In the genomic region with DNA sequence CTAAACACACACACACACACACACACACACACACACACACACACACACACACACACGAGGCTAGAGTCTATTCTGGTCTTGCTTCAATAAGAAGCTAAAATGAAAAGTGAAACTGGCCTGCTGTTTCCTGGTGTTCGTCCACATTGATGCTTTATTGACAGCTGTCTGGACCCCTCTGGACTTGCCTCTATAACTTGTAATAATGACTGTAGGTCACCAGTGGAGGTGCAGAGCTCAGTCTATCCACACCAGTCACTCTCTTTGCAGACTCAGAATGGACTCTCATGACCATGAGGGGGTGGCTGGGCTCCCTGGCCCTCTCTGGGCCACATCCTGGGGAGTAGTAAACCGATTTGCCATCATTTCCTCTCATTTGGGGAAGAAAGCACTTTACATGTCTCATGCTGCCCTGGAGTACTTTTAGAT, we compare ENCODE assay signal across 9 mouse cellular contexts.
A peak's percentile ranks its signal among the peaks of the same experiment; 100 is the strongest.
DNase-seq lines count a peak whose midpoint lies in the region; ATAC-seq and TF ChIP-seq lines count a peak whose summit lies in the region.
"Had no signal": no experiment of that assay in that cellular context is flagged by ENCODE, and none has a peak within 500 bp of the region (broad histone marks: within the 10 kb centered on the region; RNA-seq: fewer than 3 reads in every experiment).

No protein-coding gene starts in this region.

- no peak overlapping the region for H3K27ac ChIP-seq in CH12.LX (ENCODE audit: insufficient read depth, low read depth)
- peak overlapping the region; percentile 74 for H3K27ac ChIP-seq in forebrain, embryonic 13.5 days
- H3K27ac ChIP-seq in limb, embryonic 10.5 days = 0 out of 2 replicates have a peak overlapping the region, but pooled peaks have one; percentile 9
- H3K27ac ChIP-seq: embryonic facial prominence, embryonic 15.5 days had no signal

- dilution Hi-C loops in CH12.LX (cut with MboI; ENCODE audit: extremely low pct_ligation_motif_present, extremely low pct_unique_long_range_greater_than_20kb, low sequenced_read_pairs) = no loop called here

- TF ChIP-seq POLR2A in CH12.LX (IDR thresholded peaks at IDR 0.05; ENCODE audit: low read depth, low read length) = no peak

- peaks cover 13 to 23% of the 10 kb centered on the region in 2 experiments for H3K4me1 ChIP-seq in CH12.LX (ENCODE audit: control insufficient read depth in 1 of 2, insufficient read depth in 2 of 2)
- H3K4me1 ChIP-seq in forebrain, embryonic 13.5 days = peaks cover 16% of the 10 kb centered on the region
- peaks cover 12% of the 10 kb centered on the region for H3K4me1 ChIP-seq in limb, embryonic 10.5 days

- H3K36me3 ChIP-seq in CH12.LX (replicated peaks in 1 of 2; ENCODE audit: control insufficient read depth in 1 of 2, insufficient read depth in 1 of 2, low read length in 1 of 2) = no peaks in the 10 kb centered on the region
- H3K36me3 ChIP-seq in forebrain, embryonic 13.5 days (ENCODE audit: poor library complexity, severe bottlenecking) = no peaks in the 10 kb centered on the region
- no peaks in the 10 kb centered on the region for H3K36me3 ChIP-seq in limb, embryonic 10.5 days
- H3K36me3 ChIP-seq: embryonic facial prominence, embryonic 15.5 days had no signal

- TF ChIP-seq RAD21 in CH12.LX (IDR thresholded peaks at IDR 0.05; ENCODE audit: low read depth, low read length) = no peak

- no peaks in the 10 kb centered on the region for H3K79me2 ChIP-seq in CH12.LX (replicated peaks; ENCODE audit: control insufficient read depth, extremely low read depth, insufficient read depth, poor library complexity, severe bottlenecking)

- H3K27me3 ChIP-seq in CH12.LX (replicated peaks) = no peaks in the 10 kb centered on the region
- no peaks in the 10 kb centered on the region for H3K27me3 ChIP-seq in forebrain, embryonic 13.5 days
- no peaks in the 10 kb centered on the region for H3K27me3 ChIP-seq in limb, embryonic 10.5 days (ENCODE audit: low read depth, poor library complexity, severe bottlenecking)
- H3K27me3 ChIP-seq: embryonic facial prominence, embryonic 15.5 days had no signal

- TF ChIP-seq EP300 in CH12.LX (IDR thresholded peaks at IDR 0.05; ENCODE audit: low read length) = no peak

- intact Hi-C loops in heart, postnatal 14 days (cut with DNase I) = no loop called here

- H3K9me3 ChIP-seq in CH12.LX (replicated peaks; ENCODE audit: low read length) = no peaks in the 10 kb centered on the region
- no peaks in the 10 kb centered on the region for H3K9me3 ChIP-seq in forebrain, embryonic 13.5 days (replicated peaks)
- H3K9me3 ChIP-seq in limb, embryonic 10.5 days (replicated peaks) = no peaks in the 10 kb centered on the region
- H3K9me3 ChIP-seq: embryonic facial prominence, embryonic 15.5 days had no signal

- DNase-seq in heart, adult 11 months = peak; percentile 58
- DNase-seq in heart, postnatal 14 days = no peak
- peak; percentile 39 for DNase-seq in CH12.LX (ENCODE audit: extremely low read depth)
- DNase-seq in limb, embryonic 10.5 days (ENCODE audit: low spot score) = no peak
- DNase-seq in kidney, postnatal 25 days = no peak
- DNase-seq in cerebellum, postnatal 36 days = no peak
- DNase-seq: cerebellum, adult 11 months had no signal

- in situ Hi-C loops in CH12.LX (cut with MboI; ENCODE audit: low pct_ligation_motif_present, low pct_unique_long_range_greater_than_20kb, low sequenced_read_pairs) = no loop called here

- H3K4me3 ChIP-seq in CH12.LX (replicated peaks in 1 of 3; ENCODE audit: low read depth in 2 of 3, low read length in 2 of 3, poor library complexity in 1 of 3) = no peak overlapping the region
- H3K4me3 ChIP-seq in forebrain, embryonic 13.5 days = no peak overlapping the region
- H3K4me3 ChIP-seq in limb, embryonic 10.5 days = no peak overlapping the region
- H3K4me3 ChIP-seq: embryonic facial prominence, embryonic 15.5 days had no signal

- TF ChIP-seq CTCF in CH12.LX (conservative IDR thresholded peaks at IDR 0.05 in 1 of 2, IDR thresholded peaks at IDR 0.05 in 1 of 2; ENCODE audit: low read depth in 2 of 2, low read length in 2 of 2) = no peak

- H3K4me2 ChIP-seq in CH12.LX (ENCODE audit: insufficient read depth, low read depth, poor library complexity, severe bottlenecking) = peak overlapping the region; percentile 35
- peak overlapping the region; percentile 25 for H3K4me2 ChIP-seq in forebrain, embryonic 13.5 days
- H3K4me2 ChIP-seq: embryonic facial prominence, embryonic 15.5 days had no signal

- 31% methylated on average over 3 of the region's 3 CpGs for WGBS in forebrain, embryonic 13.5 days
- WGBS in limb, embryonic 10.5 days = 91% methylated on average over 3 of the region's 3 CpGs

- peak; percentile 19 for ATAC-seq in forebrain, embryonic 13.5 days

- no peak overlapping the region for H3K9ac ChIP-seq in CH12.LX (ENCODE audit: insufficient read depth, low read depth)
- H3K9ac ChIP-seq in forebrain, embryonic 13.5 days = no peak overlapping the region
- H3K9ac ChIP-seq: embryonic facial prominence, embryonic 15.5 days had no signal

TF ChIP-seq in CH12.LX, 34 proteins besides CTCF, POLR2A, EP300 and RAD21:
- TF ChIP-seq GABPA (IDR thresholded peaks at IDR 0.05; ENCODE audit: insufficient replicate concordance, low read depth, low read length) (no peak), ETS1 (conservative IDR thresholded peaks at IDR 0.05; ENCODE audit: low read depth, low read length) (peak; percentile 36; the same call in 1 of the 2 replicates), TBP (conservative IDR thresholded peaks at IDR 0.05; ENCODE audit: low read depth, low read length) (no peak), ELF1 (IDR thresholded peaks at IDR 0.05; ENCODE audit: low read depth, low read length) (peak; percentile 42), CHD1 (IDR thresholded peaks at IDR 0.05; ENCODE audit: low read depth, low read length) (no peak), MAX (IDR thresholded peaks at IDR 0.05; ENCODE audit: low read length) (peak; percentile 37; the same call in 1 of the 2 replicates), IRF4 (IDR thresholded peaks at IDR 0.05; ENCODE audit: low read depth, low read length) (peak; percentile 68), BHLHE40 (IDR thresholded peaks at IDR 0.05; ENCODE audit: low read depth, low read length) (0 out of 2 replicates have a peak, but pooled peaks have one; percentile 22), JUN (IDR thresholded peaks at IDR 0.05; ENCODE audit: insufficient read depth, low read depth, low read length) (no peak), POLR2AphosphoS2 (IDR thresholded peaks at IDR 0.05; ENCODE audit: low read depth, low read length) (no peak), MEF2A (IDR thresholded peaks at IDR 0.05; ENCODE audit: borderline replicate concordance, low read depth, low read length) (peak; percentile 82), UBTF (IDR thresholded peaks at IDR 0.05; ENCODE audit: low read depth, low read length) (no peak)

Comparison
In these comparisons a context has a peak if more than half of its experiments do, and no peak if none do; other contexts are left out.
1. DNase-seq: peak in heart, adult 11 months (single experiment) and CH12.LX (single experiment); none in heart, postnatal 14 days (0 of 2), limb, embryonic 10.5 days (single experiment), kidney, postnatal 25 days (0 of 2) and cerebellum, postnatal 36 days (0 of 2).